ENCODE assay signal across 13 mouse cellular contexts in genomic region chr6:145760246-145761016, GRCm38 (mm10). TPM values are rescaled to one million over a fixed set of nuclear protein-coding genes. Genes with fewer than 3 reads are reported as not detected.
DNase-seq lines count a peak whose midpoint lies in the region; ATAC-seq and TF ChIP-seq lines count a peak whose summit lies in the region.
"Had no signal": no experiment of that assay in that cellular context is flagged by ENCODE, and none has a peak within 500 bp of the region (broad histone marks: within the 10 kb centered on the region; RNA-seq: fewer than 3 reads in every experiment).

No protein-coding gene starts in this region.

- WGBS in intestine, postnatal 0 days: 74% methylated on average over 4 of the region's 4 CpGs

- DNase-seq in heart, adult 11 months: peak; percentile 92
- DNase-seq in heart, adult 8-10 months (ENCODE audit: low spot score): no peak
- no peak for DNase-seq in layer of hippocampus, adult 2 months (ENCODE audit: low spot score in 2 of 2)
- DNase-seq in layer of hippocampus, postnatal 14 days (ENCODE audit: low spot score in 2 of 2): no peak
- peak; percentile 54 for DNase-seq in thymus, postnatal 14 days
- no peak for DNase-seq in right cerebral cortex, adult 2 months (ENCODE audit: low spot score in 2 of 2)
- no peak for DNase-seq in cerebellum, postnatal 14 days
- DNase-seq: cerebellum, adult 8-10 months; lung, postnatal 10 days had no signal

- no peak overlapping the region for H3K4me2 ChIP-seq in intestine, postnatal 0 days (replicated peaks; ENCODE audit: low read depth)
- H3K4me2 ChIP-seq: embryonic facial prominence, embryonic 12.5 days; midbrain, embryonic 15.5 days had no signal

- H3K36me3 ChIP-seq in intestine, postnatal 0 days (ENCODE audit: control insufficient read depth, insufficient read depth): no peaks in the 10 kb centered on the region
- H3K36me3 ChIP-seq: embryonic facial prominence, embryonic 12.5 days; hindbrain, embryonic 10.5 days; midbrain, embryonic 15.5 days had no signal

- H3K9me3 ChIP-seq in intestine, postnatal 0 days (ENCODE audit: control insufficient read depth): no peaks in the 10 kb centered on the region
- H3K9me3 ChIP-seq: embryonic facial prominence, embryonic 12.5 days; hindbrain, embryonic 10.5 days; midbrain, embryonic 15.5 days had no signal

- H3K27me3 ChIP-seq in intestine, postnatal 0 days (replicated peaks; ENCODE audit: control insufficient read depth, insufficient read depth, low read length): no peaks in the 10 kb centered on the region
- H3K27me3 ChIP-seq: embryonic facial prominence, embryonic 12.5 days; midbrain, embryonic 15.5 days had no signal

- TF ChIP-seq CTCF in layer of hippocampus, adult 2 months (conservative IDR thresholded peaks at IDR 0.05): no peak
- TF ChIP-seq CTCF in intestine, postnatal 0 days (IDR thresholded peaks at IDR 0.05; ENCODE audit: low read depth): no peak

- H3K27ac ChIP-seq in layer of hippocampus, adult 2 months: peak overlapping the region; percentile 71
- peak overlapping the region; percentile 21; the same call in 1 of the 2 replicates for H3K27ac ChIP-seq in intestine, postnatal 0 days (ENCODE audit: low read depth, low read length)
- H3K27ac ChIP-seq: embryonic facial prominence, embryonic 12.5 days; hindbrain, embryonic 10.5 days; midbrain, embryonic 15.5 days had no signal

- ATAC-seq in intestine, postnatal 0 days: no peak
- ATAC-seq: midbrain, embryonic 15.5 days had no signal

- H3K4me1 ChIP-seq in intestine, postnatal 0 days (replicated peaks; ENCODE audit: control insufficient read depth, insufficient read depth, low read length): 0 out of 2 replicates have a peak, but pooled peaks cover 4% of the 10 kb centered on the region

- no peak overlapping the region for H3K9ac ChIP-seq in intestine, postnatal 0 days (ENCODE audit: low read depth, low read length)
- H3K9ac ChIP-seq: embryonic facial prominence, embryonic 12.5 days; midbrain, embryonic 15.5 days had no signal

- H3K4me3 ChIP-seq in layer of hippocampus, adult 2 months: no peak overlapping the region
- no peak overlapping the region for H3K4me3 ChIP-seq in intestine, postnatal 0 days (ENCODE audit: low read depth, low read length)
- H3K4me3 ChIP-seq: embryonic facial prominence, embryonic 12.5 days; hindbrain, embryonic 10.5 days; midbrain, embryonic 15.5 days had no signal

RNA-seq across cellular contexts. Expression of gene Rassf8, which starts 13.9 kb away (rescaled TPM):
- total RNA-seq in heart, adult 8-10 months (2022): 10 to 100 TPM; 54.3 to 61.5 (median 55.4) TPM
- 10 to 100 TPM; 25.6 to 26.4 TPM for total RNA-seq in layer of hippocampus, adult 2 months (2021)
- total RNA-seq in layer of hippocampus, postnatal 14 days (2021): 10 to 100 TPM; 19.8 to 21.0 TPM
- 3.3 and 4.4 TPM in 2 replicates for polyA plus RNA-seq in intestine, postnatal 0 days (2015; fragmentation: Nextera tagmentation; extraction: Ambion mirVana)

Comparison
In these comparisons a context has a peak if more than half of its experiments do, and no peak if none do; other contexts are left out.
1. DNase-seq: peak in heart, adult 11 months (single experiment) and thymus, postnatal 14 days (single experiment); none in heart, adult 8-10 months (single experiment), layer of hippocampus, adult 2 months (0 of 2), layer of hippocampus, postnatal 14 days (0 of 2), right cerebral cortex, adult 2 months (0 of 2) and cerebellum, postnatal 14 days (0 of 2).